In the genomic region with DNA sequence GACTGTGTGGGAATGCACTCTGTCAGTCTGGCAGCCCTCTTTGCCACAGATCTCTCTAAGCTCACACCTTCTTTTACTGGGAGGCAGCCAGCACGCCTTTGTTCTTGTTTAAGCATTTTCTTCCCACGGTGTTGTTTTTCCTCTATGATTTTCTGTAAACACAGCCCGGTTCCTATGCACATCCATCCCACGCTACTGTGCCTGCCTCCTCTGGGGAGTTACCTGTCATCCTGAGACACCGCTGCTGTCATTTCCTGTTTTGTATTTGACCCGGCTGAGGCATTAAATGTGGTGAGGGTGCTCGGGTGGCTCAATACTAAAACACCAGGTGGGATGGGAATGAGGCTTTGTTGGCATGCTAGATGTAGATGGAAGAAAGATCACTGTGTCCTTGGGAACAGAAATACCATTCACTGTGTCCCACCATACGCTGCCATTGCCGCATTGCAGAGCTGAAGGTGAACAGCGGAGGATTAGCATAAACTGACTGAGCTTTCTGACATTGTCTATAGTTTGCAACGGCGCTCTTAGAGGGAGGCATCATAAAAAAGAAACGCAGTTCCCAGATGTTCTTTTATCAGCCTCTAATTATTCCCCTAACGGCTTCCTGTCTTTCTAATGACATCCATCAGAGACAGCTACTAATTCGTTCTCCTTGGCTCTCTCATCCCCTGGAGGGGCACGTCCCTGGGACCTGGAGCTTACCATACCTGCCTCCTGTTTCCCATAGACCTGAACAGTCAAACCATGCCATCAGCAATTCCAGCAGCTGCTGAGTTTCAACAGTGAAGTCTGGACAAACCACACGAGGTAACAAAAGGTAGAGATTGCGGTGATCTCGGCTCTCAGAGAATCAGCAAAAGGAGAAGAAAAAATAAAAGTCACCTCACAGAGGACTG, we compare ENCODE assay signal across 19 mouse cellular contexts.
DNase-seq lines count a peak whose midpoint lies in the region; ATAC-seq and TF ChIP-seq lines count a peak whose summit lies in the region.
"Had no signal": no experiment of that assay in that cellular context is flagged by ENCODE, and none has a peak within 500 bp of the region (broad histone marks: within the 10 kb centered on the region; RNA-seq: fewer than 3 reads in every experiment).

No protein-coding gene starts in this region.

- H3K4me1 ChIP-seq in hindbrain, embryonic 13.5 days (replicated peaks), result peaks cover 8% of the 10 kb centered on the region
- H3K4me1 ChIP-seq in hindbrain, embryonic 10.5 days (replicated peaks), result no peaks in the 10 kb centered on the region
- H3K4me1 ChIP-seq in midbrain, embryonic 16.5 days (ENCODE audit: control insufficient read depth, insufficient read depth, low read length), result 0 out of 2 replicates have a peak, but pooled peaks cover 3% of the 10 kb centered on the region
- H3K4me1 ChIP-seq in midbrain, embryonic 11.5 days (ENCODE audit: control insufficient read depth, insufficient read depth, low read length), result no peaks in the 10 kb centered on the region
- no peaks in the 10 kb centered on the region for H3K4me1 ChIP-seq in forebrain, postnatal 0 days (ENCODE audit: insufficient read depth)
- H3K4me1 ChIP-seq in neural tube, embryonic 15.5 days, result peaks cover 7% of the 10 kb centered on the region; the same call in 1 of the 2 replicates
- H3K4me1 ChIP-seq: embryonic facial prominence, embryonic 12.5 days had no signal

- peak; percentile 64 for ATAC-seq in hindbrain, embryonic 13.5 days (ENCODE audit: low FRiP score)
- peak; percentile 74 for ATAC-seq in midbrain, embryonic 16.5 days
- no peak for ATAC-seq in midbrain, embryonic 11.5 days (ENCODE audit: low FRiP score)
- peak; percentile 88; the same call in 1 of the 2 replicates for ATAC-seq in forebrain, postnatal 0 days
- ATAC-seq in neural tube, embryonic 15.5 days (ENCODE audit: low FRiP score), result peak; percentile 81

- no peak overlapping the region for H3K9ac ChIP-seq in hindbrain, embryonic 13.5 days
- H3K9ac ChIP-seq in midbrain, embryonic 16.5 days (ENCODE audit: low read depth, low read length), result no peak overlapping the region
- no peak overlapping the region for H3K9ac ChIP-seq in midbrain, embryonic 11.5 days (ENCODE audit: low read length)
- H3K9ac ChIP-seq in forebrain, postnatal 0 days, result 0 out of 2 replicates have a peak overlapping the region, but pooled peaks have one; percentile 1
- no peak overlapping the region for H3K9ac ChIP-seq in neural tube, embryonic 15.5 days (replicated peaks)
- H3K9ac ChIP-seq: embryonic facial prominence, embryonic 12.5 days; liver, embryonic 14.5 days had no signal

- no peak overlapping the region for H3K4me3 ChIP-seq in hindbrain, embryonic 13.5 days
- H3K4me3 ChIP-seq in hindbrain, embryonic 10.5 days, result no peak overlapping the region
- H3K4me3 ChIP-seq in midbrain, embryonic 16.5 days (ENCODE audit: low read depth, low read length), result no peak overlapping the region
- H3K4me3 ChIP-seq in midbrain, embryonic 11.5 days (ENCODE audit: low read depth, low read length), result no peak overlapping the region
- no peak overlapping the region for H3K4me3 ChIP-seq in forebrain, postnatal 0 days (ENCODE audit: low read depth, low read length)
- H3K4me3 ChIP-seq in neural tube, embryonic 15.5 days (replicated peaks), result no peak overlapping the region
- H3K4me3 ChIP-seq: embryonic facial prominence, embryonic 12.5 days; heart, embryonic 10.5 days; limb, embryonic 10.5 days had no signal

- no peaks in the 10 kb centered on the region for H3K27me3 ChIP-seq in hindbrain, embryonic 13.5 days
- no peaks in the 10 kb centered on the region for H3K27me3 ChIP-seq in hindbrain, embryonic 10.5 days (ENCODE audit: insufficient read depth, poor library complexity, severe bottlenecking)
- H3K27me3 ChIP-seq in midbrain, embryonic 16.5 days (ENCODE audit: control insufficient read depth, insufficient read depth, low read depth, low read length), result no peaks in the 10 kb centered on the region
- H3K27me3 ChIP-seq in midbrain, embryonic 11.5 days (ENCODE audit: control insufficient read depth, insufficient read depth, low read length), result no peaks in the 10 kb centered on the region
- no peaks in the 10 kb centered on the region for H3K27me3 ChIP-seq in forebrain, postnatal 0 days (ENCODE audit: insufficient read depth, low read length)
- H3K27me3 ChIP-seq in neural tube, embryonic 15.5 days (replicated peaks), result no peaks in the 10 kb centered on the region
- H3K27me3 ChIP-seq: embryonic facial prominence, embryonic 12.5 days had no signal

- peak overlapping the region; percentile 62; the same call in 1 of the 2 replicates for H3K27ac ChIP-seq in hindbrain, embryonic 13.5 days
- no peak overlapping the region for H3K27ac ChIP-seq in hindbrain, embryonic 10.5 days
- no peak overlapping the region for H3K27ac ChIP-seq in midbrain, embryonic 16.5 days (ENCODE audit: low read length)
- no peak overlapping the region for H3K27ac ChIP-seq in midbrain, embryonic 11.5 days (ENCODE audit: low read depth, low read length)
- H3K27ac ChIP-seq in forebrain, postnatal 0 days (ENCODE audit: low read depth, low read length), result no peak overlapping the region; the same call in 1 of the 2 replicates
- peak overlapping the region; percentile 66; the same call in 1 of the 2 replicates for H3K27ac ChIP-seq in neural tube, embryonic 15.5 days (replicated peaks)
- H3K27ac ChIP-seq: embryonic facial prominence, embryonic 12.5 days; heart, embryonic 10.5 days; limb, embryonic 10.5 days; liver, embryonic 14.5 days had no signal

- TF ChIP-seq CTCF in forebrain, postnatal 0 days (IDR thresholded peaks at IDR 0.05; ENCODE audit: low read depth), result no peak

- DNase-seq in hindbrain, embryonic 10.5 days (ENCODE audit: low spot score), result no peak
- DNase-seq in midbrain, embryonic 11.5 days (ENCODE audit: low spot score, missing footprints), result no peak
- DNase-seq in forebrain, postnatal 0 days, result peak; percentile 27
- DNase-seq in adrenal gland, postnatal 10 days, result no peak
- no peak for DNase-seq in frontal cortex, postnatal 14 days (ENCODE audit: low spot score in 2 of 2)
- DNase-seq: adrenal gland, adult 2 months; cerebellum, postnatal 10 days; gastrocnemius, postnatal 25 days; heart, postnatal 4 days; kidney, adult 9 months; lung, postnatal 10 days; thymus, adult 18-20 months had no signal

- WGBS in hindbrain, embryonic 13.5 days, result 60% methylated on average over 19 of the region's 19 CpGs
- WGBS in hindbrain, embryonic 10.5 days, result 80% methylated on average over 19 of the region's 19 CpGs
- 65% methylated on average over 19 of the region's 19 CpGs for WGBS in midbrain, embryonic 16.5 days
- WGBS in midbrain, embryonic 11.5 days, result 80% methylated on average over 19 of the region's 19 CpGs
- 47% methylated on average over 19 of the region's 19 CpGs for WGBS in forebrain, postnatal 0 days
- WGBS in neural tube, embryonic 15.5 days, result 29% methylated on average over 19 of the region's 19 CpGs

- 0 out of 2 replicates have a peak overlapping the region, but pooled peaks have one; percentile 10 for H3K4me2 ChIP-seq in hindbrain, embryonic 13.5 days
- no peak overlapping the region for H3K4me2 ChIP-seq in midbrain, embryonic 16.5 days (ENCODE audit: low read length)
- no peak overlapping the region for H3K4me2 ChIP-seq in midbrain, embryonic 11.5 days
- H3K4me2 ChIP-seq in forebrain, postnatal 0 days (ENCODE audit: low read depth), result no peak overlapping the region
- H3K4me2 ChIP-seq in neural tube, embryonic 15.5 days, result peak overlapping the region; percentile 5; the same call in 1 of the 2 replicates
- H3K4me2 ChIP-seq: embryonic facial prominence, embryonic 12.5 days had no signal

- no peaks in the 10 kb centered on the region for H3K36me3 ChIP-seq in hindbrain, embryonic 13.5 days
- H3K36me3 ChIP-seq in hindbrain, embryonic 10.5 days, result no peaks in the 10 kb centered on the region
- no peaks in the 10 kb centered on the region for H3K36me3 ChIP-seq in midbrain, embryonic 16.5 days (ENCODE audit: control insufficient read depth, insufficient read depth, low read length)
- no peaks in the 10 kb centered on the region for H3K36me3 ChIP-seq in midbrain, embryonic 11.5 days (ENCODE audit: control insufficient read depth, insufficient read depth, low read length)
- H3K36me3 ChIP-seq in forebrain, postnatal 0 days (ENCODE audit: insufficient read depth), result no peaks in the 10 kb centered on the region
- H3K36me3 ChIP-seq in neural tube, embryonic 15.5 days, result no peaks in the 10 kb centered on the region
- H3K36me3 ChIP-seq: embryonic facial prominence, embryonic 12.5 days; heart, embryonic 10.5 days; limb, embryonic 10.5 days had no signal

- H3K9me3 ChIP-seq in hindbrain, embryonic 13.5 days, result no peaks in the 10 kb centered on the region
- H3K9me3 ChIP-seq in hindbrain, embryonic 10.5 days, result no peaks in the 10 kb centered on the region
- H3K9me3 ChIP-seq in midbrain, embryonic 16.5 days (replicated peaks; ENCODE audit: control insufficient read depth, low read length, poor library complexity, severe bottlenecking), result no peaks in the 10 kb centered on the region
- no peaks in the 10 kb centered on the region for H3K9me3 ChIP-seq in midbrain, embryonic 11.5 days (ENCODE audit: control insufficient read depth, low read length)
- H3K9me3 ChIP-seq in forebrain, postnatal 0 days (ENCODE audit: low read length), result no peaks in the 10 kb centered on the region
- H3K9me3 ChIP-seq in neural tube, embryonic 15.5 days (replicated peaks), result no peaks in the 10 kb centered on the region
- H3K9me3 ChIP-seq: embryonic facial prominence, embryonic 12.5 days; heart, embryonic 10.5 days; limb, embryonic 10.5 days had no signal

Comparison
In these comparisons a context has a peak if more than half of its experiments do, and no peak if none do; other contexts are left out.
1. H3K27ac ChIP-seq: peak in hindbrain, embryonic 13.5 days (single experiment) and neural tube, embryonic 15.5 days (single experiment); none in hindbrain, embryonic 10.5 days (single experiment), midbrain, embryonic 16.5 days (single experiment), midbrain, embryonic 11.5 days (single experiment) and forebrain, postnatal 0 days (single experiment).
2. H3K4me2 ChIP-seq: peak in hindbrain, embryonic 13.5 days (single experiment) and neural tube, embryonic 15.5 days (single experiment); none in midbrain, embryonic 16.5 days (single experiment), midbrain, embryonic 11.5 days (single experiment) and forebrain, postnatal 0 days (single experiment).